In genomic region chr7:73749339-73749738, GRCm38 (mm10) we compare ENCODE assay signal across 13 mouse cellular contexts. TPM values are rescaled to one million over a fixed set of nuclear protein-coding genes. Genes with fewer than 3 reads are reported as not detected.
A peak's percentile ranks its signal among the peaks of the same experiment; 100 is the strongest.
DNase-seq lines count a peak whose midpoint lies in the region; ATAC-seq and TF ChIP-seq lines count a peak whose summit lies in the region.
"Had no signal": no experiment of that assay in that cellular context is flagged by ENCODE, and none has a peak within 500 bp of the region (broad histone marks: within the 10 kb centered on the region; RNA-seq: fewer than 3 reads in every experiment).

No protein-coding gene starts in this region.

- peak; percentile 41 for TF ChIP-seq CTCF in hindbrain, postnatal 0 days (IDR thresholded peaks at IDR 0.05; ENCODE audit: low read depth)

- H3K4me1 ChIP-seq in hindbrain, postnatal 0 days (ENCODE audit: insufficient read depth, low read length): no peaks in the 10 kb centered on the region
- peaks cover 4% of the 10 kb centered on the region for H3K4me1 ChIP-seq in hindbrain, embryonic 16.5 days (ENCODE audit: control insufficient read depth, insufficient read depth, low read depth, low read length)
- peaks cover 7% of the 10 kb centered on the region for H3K4me1 ChIP-seq in lung, embryonic 16.5 days (replicated peaks; ENCODE audit: control insufficient read depth, insufficient read depth, low read length)
- peaks cover 22% of the 10 kb centered on the region for H3K4me1 ChIP-seq in stomach, embryonic 14.5 days (ENCODE audit: control insufficient read depth, insufficient read depth, low read length)
- H3K4me1 ChIP-seq: forebrain, embryonic 13.5 days had no signal

- no peaks in the 10 kb centered on the region for H3K9me3 ChIP-seq in hindbrain, postnatal 0 days (ENCODE audit: low read length)
- no peaks in the 10 kb centered on the region for H3K9me3 ChIP-seq in hindbrain, embryonic 16.5 days (ENCODE audit: control insufficient read depth, low read length)
- no peaks in the 10 kb centered on the region for H3K9me3 ChIP-seq in lung, embryonic 16.5 days (ENCODE audit: control insufficient read depth, low read length)
- H3K9me3 ChIP-seq in stomach, embryonic 14.5 days (ENCODE audit: control insufficient read depth, low read depth, low read length): no peaks in the 10 kb centered on the region
- H3K9me3 ChIP-seq: forebrain, embryonic 13.5 days had no signal

- DNase-seq in hindbrain, postnatal 0 days (ENCODE audit: low spot score): no peak
- DNase-seq in lung, postnatal 4 days: no peak
- no peak for DNase-seq in urinary bladder, adult 2 months (ENCODE audit: low spot score)
- DNase-seq: adrenal gland, postnatal 36 days; cerebellum, adult 18-20 months; gastrocnemius, postnatal 14 days; heart, postnatal 10 days had no signal

- no peaks in the 10 kb centered on the region for H3K27me3 ChIP-seq in hindbrain, postnatal 0 days (ENCODE audit: insufficient read depth, low read length)
- H3K27me3 ChIP-seq in hindbrain, embryonic 16.5 days (replicated peaks; ENCODE audit: control insufficient read depth, insufficient read depth, low read length): no peaks in the 10 kb centered on the region
- no peaks in the 10 kb centered on the region for H3K27me3 ChIP-seq in lung, embryonic 16.5 days (ENCODE audit: control insufficient read depth, insufficient read depth, low read depth, low read length)
- no peaks in the 10 kb centered on the region for H3K27me3 ChIP-seq in stomach, embryonic 14.5 days (ENCODE audit: control insufficient read depth, insufficient read depth, low read length)
- H3K27me3 ChIP-seq: forebrain, embryonic 13.5 days had no signal

- no peak overlapping the region for H3K4me2 ChIP-seq in hindbrain, postnatal 0 days (ENCODE audit: low read depth, low read length)
- H3K4me2 ChIP-seq in hindbrain, embryonic 16.5 days (ENCODE audit: low read length): no peak overlapping the region
- H3K4me2 ChIP-seq in lung, embryonic 16.5 days (ENCODE audit: low read depth, low read length): no peak overlapping the region
- no peak overlapping the region for H3K4me2 ChIP-seq in stomach, embryonic 14.5 days (replicated peaks; ENCODE audit: low read depth, low read length)
- H3K4me2 ChIP-seq: forebrain, embryonic 13.5 days had no signal

- ATAC-seq in hindbrain, postnatal 0 days: no peak
- no peak for ATAC-seq in hindbrain, embryonic 16.5 days
- ATAC-seq in lung, embryonic 16.5 days (ENCODE audit: low read depth): no peak
- 0 out of 2 replicates have a peak, but pooled peaks have one; percentile 29 for ATAC-seq in common myeloid progenitor, adult 5-6 weeks (replicated peaks; ENCODE audit: low read depth, poor library complexity, severe bottlenecking)
- ATAC-seq in stomach, embryonic 14.5 days (ENCODE audit: insufficient number of reproducible peaks, insufficient read depth, low FRiP score, low read depth): no peak
- ATAC-seq: forebrain, embryonic 13.5 days; inflammation-experienced regulatory T-cells, adult 6 months had no signal

- no peak overlapping the region for H3K27ac ChIP-seq in hindbrain, postnatal 0 days
- H3K27ac ChIP-seq in hindbrain, embryonic 16.5 days (ENCODE audit: low read depth, low read length): no peak overlapping the region
- peak overlapping the region; percentile 89 for H3K27ac ChIP-seq in lung, embryonic 16.5 days (ENCODE audit: low read length)
- peak overlapping the region; percentile 88; the same call in 1 of the 2 replicates for H3K27ac ChIP-seq in stomach, embryonic 14.5 days (ENCODE audit: low read length)
- H3K27ac ChIP-seq: forebrain, embryonic 13.5 days had no signal

- no peak overlapping the region for H3K4me3 ChIP-seq in hindbrain, postnatal 0 days (ENCODE audit: low read length)
- H3K4me3 ChIP-seq in hindbrain, embryonic 16.5 days (ENCODE audit: low read length): no peak overlapping the region
- no peak overlapping the region for H3K4me3 ChIP-seq in lung, embryonic 16.5 days (ENCODE audit: low read length)
- H3K4me3 ChIP-seq in stomach, embryonic 14.5 days (ENCODE audit: low read depth, low read length): no peak overlapping the region
- H3K4me3 ChIP-seq: forebrain, embryonic 13.5 days had no signal

- 98% methylated on average over 2 of the region's 2 CpGs for WGBS in hindbrain, postnatal 0 days
- WGBS in hindbrain, embryonic 16.5 days: 84% methylated on average over 2 of the region's 2 CpGs
- 86% methylated on average over 2 of the region's 2 CpGs for WGBS in lung, embryonic 16.5 days
- 85% methylated on average over 2 of the region's 2 CpGs for WGBS in stomach, embryonic 14.5 days

- H3K36me3 ChIP-seq in hindbrain, postnatal 0 days (ENCODE audit: insufficient read depth, low read length): no peaks in the 10 kb centered on the region
- H3K36me3 ChIP-seq in hindbrain, embryonic 16.5 days (ENCODE audit: control insufficient read depth, insufficient read depth, low read length): no peaks in the 10 kb centered on the region
- H3K36me3 ChIP-seq in lung, embryonic 16.5 days (ENCODE audit: control insufficient read depth, insufficient read depth, low read length): no peaks in the 10 kb centered on the region
- H3K36me3 ChIP-seq in stomach, embryonic 14.5 days (ENCODE audit: control insufficient read depth, insufficient read depth, low read length): no peaks in the 10 kb centered on the region

- H3K9ac ChIP-seq in hindbrain, postnatal 0 days (replicated peaks; ENCODE audit: low read length): no peak overlapping the region
- H3K9ac ChIP-seq in hindbrain, embryonic 16.5 days (ENCODE audit: low read depth, low read length): no peak overlapping the region
- H3K9ac ChIP-seq in lung, embryonic 16.5 days (ENCODE audit: low read length): no peak overlapping the region
- H3K9ac ChIP-seq in stomach, embryonic 14.5 days (replicated peaks; ENCODE audit: low read depth, low read length): no peak overlapping the region
- H3K9ac ChIP-seq: forebrain, embryonic 13.5 days had no signal

RNA-seq across cellular contexts. Expression of gene Fam174b, which starts 9.2 kb away (rescaled TPM):
- 26.1 and 38.4 TPM in 2 replicates for total RNA-seq in hindbrain, postnatal 0 days (2014; rRNA removed)
- polyA plus RNA-seq in hindbrain, postnatal 0 days (2015; fragmentation: Nextera tagmentation; extraction: Ambion mirVana): 26.8 and 29.3 TPM in 2 replicates
- polyA plus RNA-seq in hindbrain, embryonic 16.5 days (2015; fragmentation: Nextera tagmentation; extraction: Ambion mirVana): 38.1 and 43.3 TPM in 2 replicates
- 63.4 and 65.6 TPM in 2 replicates for polyA plus RNA-seq in lung, embryonic 16.5 days (2015; fragmentation: Nextera tagmentation; extraction: Ambion mirVana)
- total RNA-seq in common myeloid progenitor, adult 5-6 weeks (2017): 7.0 and 12.5 TPM in 2 replicates
- 53.5 and 56.1 TPM in 2 replicates for polyA plus RNA-seq in stomach, embryonic 14.5 days (2014; fragmentation: Nextera tagmentation; extraction: Ambion mirVana)
- 49.2 and 52.9 TPM in 2 replicates for polyA plus RNA-seq in urinary bladder, adult 2 months (2012; rRNA removed)

Comparison
In these comparisons a context has a peak if more than half of its experiments do, and no peak if none do; other contexts are left out.
1. H3K27ac ChIP-seq: peak in lung, embryonic 16.5 days (single experiment) and stomach, embryonic 14.5 days (single experiment); none in hindbrain, postnatal 0 days (single experiment) and hindbrain, embryonic 16.5 days (single experiment).